Mouse (Mus musculus): ENCODE data around the gene Gm7358. TPM values are rescaled to one million over a fixed set of nuclear protein-coding genes. Genes with fewer than 3 reads are reported as not detected.
"Not testable (repeated sequence)": the region's sequence is repeated elsewhere in the genome, so short reads cannot be mapped to it uniquely, and the experiment has no call there.

Gene Gm7358
- not detected in 2 replicates for polyA plus RNA-seq (2015; fragmentation: Nextera tagmentation; extraction: Ambion mirVana)

- not testable (repeated sequence) for H3K9ac ChIP-seq; H3K4me1 ChIP-seq; H3K9me3 ChIP-seq; H3K4me3 ChIP-seq; H3K27me3 ChIP-seq (replicated peaks); ATAC-seq (replicated peaks); H3K27ac ChIP-seq; H3K4me2 ChIP-seq; H3K36me3 ChIP-seq (replicated peaks)
- WGBS = no CpG with 5 or more reads among the region's 2 CpGs
These were observed at the start of gene Gm7358 for GRCm38 (mm10) chr17:14059431-14059830. TSS of gene Gm7358 (minus strand) at chr17:14059531.

- H3K4me3 ChIP-seq; H3K9me3 ChIP-seq; H3K36me3 ChIP-seq (replicated peaks); ATAC-seq (replicated peaks); H3K27me3 ChIP-seq (replicated peaks); H3K9ac ChIP-seq; H3K4me2 ChIP-seq; H3K27ac ChIP-seq; H3K4me1 ChIP-seq: not testable (repeated sequence)
- WGBS = 35% methylated on average over 3 of the region's 3 CpGs
These were observed 43.7 kb upstream of the Gm7358 start for GRCm38 (mm10) chr17:14103018-14103417.

GRCm38 (mm10) chr17:14101446-14101980 is 42.2 kb upstream of the Gm7358 start:
- H3K4me3 ChIP-seq; H3K9ac ChIP-seq; H3K4me2 ChIP-seq; H3K9me3 ChIP-seq; H3K4me1 ChIP-seq; H3K27ac ChIP-seq; H3K27me3 ChIP-seq (replicated peaks); H3K36me3 ChIP-seq (replicated peaks); ATAC-seq (replicated peaks): not testable (repeated sequence)
- 22% methylated on average over 1 of the region's 1 CpGs for WGBS

GRCm38 (mm10) chr17:14099886-14100285 is 40.6 kb upstream of the Gm7358 start:
- H3K36me3 ChIP-seq (replicated peaks); H3K27ac ChIP-seq; H3K4me2 ChIP-seq; H3K4me1 ChIP-seq; ATAC-seq (replicated peaks); H3K4me3 ChIP-seq; H3K9ac ChIP-seq; H3K27me3 ChIP-seq (replicated peaks); H3K9me3 ChIP-seq: not testable (repeated sequence)
- 67% methylated on average over 3 of the region's 3 CpGs for WGBS

GRCm38 (mm10) chr17:14094165-14094564 is 34.8 kb upstream of the Gm7358 start:
- 39% methylated on average over 3 of the region's 7 CpGs for WGBS
- H3K9ac ChIP-seq; ATAC-seq (replicated peaks); H3K4me2 ChIP-seq; H3K9me3 ChIP-seq; H3K36me3 ChIP-seq (replicated peaks); H3K4me3 ChIP-seq; H3K4me1 ChIP-seq; H3K27ac ChIP-seq; H3K27me3 ChIP-seq (replicated peaks): not testable (repeated sequence)

- not testable (repeated sequence) for ATAC-seq (replicated peaks); H3K9me3 ChIP-seq; H3K27ac ChIP-seq; H3K36me3 ChIP-seq (replicated peaks); H3K4me3 ChIP-seq; H3K9ac ChIP-seq; H3K4me2 ChIP-seq; H3K27me3 ChIP-seq (replicated peaks); H3K4me1 ChIP-seq
- 10% methylated on average over 1 of the region's 1 CpGs for WGBS
These were observed 27.3 kb upstream of the Gm7358 start for GRCm38 (mm10) chr17:14086629-14087028.

GRCm38 (mm10) chr17:14041880-14042279 is 17.5 kb downstream of the Gm7358 start:
- H3K9ac ChIP-seq = not testable (repeated sequence)

GRCm38 (mm10) chr17:14037012-14037411 is 22.3 kb downstream of the Gm7358 start:
- not testable (repeated sequence) for H3K4me2 ChIP-seq; H3K27me3 ChIP-seq (replicated peaks)

More at GRCm38 (mm10) chr17:14041880-14042279, 17.5 kb downstream of the Gm7358 start:
- not testable (repeated sequence) for H3K36me3 ChIP-seq (replicated peaks); ATAC-seq (replicated peaks); H3K4me3 ChIP-seq; H3K9me3 ChIP-seq; H3K4me2 ChIP-seq; H3K4me1 ChIP-seq; H3K27me3 ChIP-seq (replicated peaks); H3K27ac ChIP-seq
- WGBS = 80% methylated on average over 1 of the region's 2 CpGs

GRCm38 (mm10) chr17:14036113-14036512 is 23.2 kb downstream of the Gm7358 start:
- not testable (repeated sequence) for H3K9me3 ChIP-seq; ATAC-seq (replicated peaks); H3K27ac ChIP-seq; H3K36me3 ChIP-seq (replicated peaks); H3K4me2 ChIP-seq; H3K27me3 ChIP-seq (replicated peaks); H3K4me3 ChIP-seq; H3K9ac ChIP-seq; H3K4me1 ChIP-seq
- WGBS = 90% methylated on average over 4 of the region's 4 CpGs

More at GRCm38 (mm10) chr17:14037012-14037411, 22.3 kb downstream of the Gm7358 start:
- not testable (repeated sequence) for H3K9ac ChIP-seq; H3K4me3 ChIP-seq; H3K9me3 ChIP-seq; H3K27ac ChIP-seq; H3K36me3 ChIP-seq (replicated peaks); H3K4me1 ChIP-seq; ATAC-seq (replicated peaks)
- WGBS = 41% methylated on average over 1 of the region's 2 CpGs

Other genes with a start within 250 kb of the Gm7358 start
- not detected in 2 replicates for gene Gm7168, start 111.2 kb downstream of the Gm7358 start, polyA plus RNA-seq (2015; fragmentation: Nextera tagmentation; extraction: Ambion mirVana)
- not detected in 2 replicates for gene Gm7356, start 55.8 kb downstream of the Gm7358 start, polyA plus RNA-seq (2015; fragmentation: Nextera tagmentation; extraction: Ambion mirVana)
- gene Dact2, start 144.8 kb upstream of the Gm7358 start, polyA plus RNA-seq (2015; fragmentation: Nextera tagmentation; extraction: Ambion mirVana) = 1.7 and 2.9 TPM in 2 replicates
- gene Smoc2, start 220.0 kb upstream of the Gm7358 start, polyA plus RNA-seq (2015; fragmentation: Nextera tagmentation; extraction: Ambion mirVana) = 2.9 and 3.3 TPM in 2 replicates